Mouse (Mus musculus) embryonic facial prominence, embryonic 10.5 days (tissue): ENCODE measurements around the gene Srrm3. TPM values are rescaled to one million over a fixed set of nuclear protein-coding genes. Genes with fewer than 3 reads are reported as not detected.

Source experiments
- DNase-seq: peaks from one replicate; pipeline ENCODE4 v3.0.0-alpha.2; 2017; ENCODE audit warnings: low spot score
- H3K27ac ChIP-seq: fragments of 300-500 bp; sonication (generic); replicated peaks from 2 replicates; pipeline ENCODE4 v1.5.1; 2016; ENCODE audit warnings: mild to moderate bottlenecking
- H3K27me3 ChIP-seq: fragments of 300-500 bp; sonication (generic); replicated peaks from 2 replicates; pipeline ENCODE4 v1.6.1; 2016; ENCODE audit warnings: low read depth, mild to moderate bottlenecking; ENCODE audit not compliant: poor library complexity, severe bottlenecking
- H3K36me3 ChIP-seq: fragments of 300-500 bp; sonication (generic); replicated peaks from 2 replicates; pipeline ENCODE4 v1.6.1; 2016; ENCODE audit warnings: mild to moderate bottlenecking, moderate library complexity
- H3K4me1 ChIP-seq: fragments of 300-500 bp; sonication (generic); 2 replicates; pipeline ENCODE4 v1.6.1; 2016
- H3K4me3 ChIP-seq: fragments of 300-500 bp; sonication (generic); 2 replicates; pipeline ENCODE4 v1.5.1; 2016; ENCODE audit warnings: mild to moderate bottlenecking, moderate library complexity
- H3K9me3 ChIP-seq: fragments of 300-500 bp; sonication (generic); 2 replicates; pipeline ENCODE4 v1.6.1; 2016; ENCODE audit warnings: mild to moderate bottlenecking
- WGBS: fragments of 180-500 bp; shearing (Covaris S2); methylation state at CpG from one replicate; pipeline ENCODE4 v1.1.7; 2016; 5-methylcytosine and 5-hydroxymethylcytosine counted together
- polyA plus RNA-seq: library from polyadenylated mRNA; unstranded; fragments of >200 nt; fragmentation: Nextera tagmentation; extraction: Ambion mirVana; gene quantifications from 2 replicates; pipeline ENCODE4 v1.2.1, GENCODE M21; 2016

Gene Srrm3
- polyA plus RNA-seq, 1 experiment from 2014 or later = 5.3 TPM

DNA sequence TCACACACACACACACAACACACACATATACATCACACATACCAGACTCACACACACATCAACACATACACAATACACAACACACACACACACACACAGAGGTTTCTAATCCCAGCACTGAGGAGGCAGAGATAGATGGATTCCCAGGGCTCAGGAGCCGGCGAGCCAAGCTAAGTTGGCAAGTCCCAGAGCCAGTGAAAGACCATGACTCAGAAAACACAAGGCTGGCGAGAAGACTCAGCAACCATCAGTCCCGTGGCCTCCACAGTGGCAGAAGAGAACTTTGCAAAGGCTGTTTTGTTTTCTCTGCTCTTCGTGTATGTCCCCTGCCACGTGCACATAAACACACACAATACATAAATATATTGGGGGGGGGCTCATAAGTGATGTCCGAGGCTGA is 47.0 kb downstream of the Srrm3 start:
- Histone ChIP-seq H3K4me1 (peaks cover 42% of the 10 kb centered on the region), H3K27ac (no peak overlapping the region), H3K9me3 (no peaks in the 10 kb centered on the region), H3K27me3 (peaks cover 100% of the 10 kb centered on the region), H3K36me3 (no peaks in the 10 kb centered on the region), H3K4me3 (no peak overlapping the region)
- no peak for DNase-seq
- WGBS = 67% methylated on average over 7 of the region's 7 CpGs

DNA sequence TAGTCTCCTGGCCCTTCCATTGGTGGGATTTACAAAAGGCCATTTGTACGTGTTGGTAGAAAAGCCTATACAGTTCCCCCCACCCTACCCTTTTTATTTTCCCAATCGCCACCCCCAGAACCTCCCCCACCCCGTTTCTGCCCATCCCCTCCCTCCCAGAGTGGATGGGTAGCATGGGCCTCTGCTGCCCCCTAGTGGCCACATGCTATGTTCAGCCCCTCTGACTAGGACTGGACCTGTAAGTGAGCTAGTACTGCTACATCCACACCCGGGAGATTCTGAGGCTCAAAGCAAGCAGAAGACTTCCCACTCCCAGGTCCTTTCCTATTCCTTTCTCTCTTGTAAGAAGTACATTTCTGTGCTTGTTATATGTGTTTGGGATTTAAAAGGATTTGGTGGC is 48.5 kb downstream of the Srrm3 start:
- H3K4me1 ChIP-seq = peaks cover 39% of the 10 kb centered on the region
- peaks cover 100% of the 10 kb centered on the region for H3K27me3 ChIP-seq
- WGBS = 2% methylated on average over 4 of the region's 4 CpGs
- peak; percentile 85 for DNase-seq
- no peak overlapping the region for H3K27ac ChIP-seq
- no peaks in the 10 kb centered on the region for H3K9me3 ChIP-seq
- no peak overlapping the region for H3K4me3 ChIP-seq
- H3K36me3 ChIP-seq = no peaks in the 10 kb centered on the region

DNA sequence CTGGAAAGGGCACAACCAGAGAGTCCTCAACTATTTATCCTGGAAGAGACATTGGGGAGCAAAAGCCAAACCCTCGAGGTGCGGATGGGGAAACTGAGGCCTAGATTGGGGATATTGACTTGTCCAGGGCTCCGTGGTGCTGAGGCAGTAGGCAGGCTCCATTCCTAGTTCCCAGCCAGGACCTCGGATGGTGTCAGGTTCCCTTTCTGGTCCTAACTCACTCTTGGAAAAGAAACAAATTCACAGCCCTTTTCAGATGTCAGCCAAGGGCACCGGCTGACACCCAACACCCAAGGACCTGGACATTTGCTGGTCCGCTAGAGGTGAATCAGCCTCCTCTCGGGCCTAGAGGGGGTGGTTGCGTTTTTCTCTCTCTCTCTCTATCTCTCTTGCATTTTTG is 60.0 kb downstream of the Srrm3 start:
- Histone ChIP-seq H3K4me3 (no peak overlapping the region), H3K36me3 (no peaks in the 10 kb centered on the region), H3K4me1 (peaks cover 18% of the 10 kb centered on the region), H3K9me3 (no peaks in the 10 kb centered on the region), H3K27me3 (peaks cover 98% of the 10 kb centered on the region), H3K27ac (no peak overlapping the region)
- 33% methylated on average over 8 of the region's 8 CpGs for WGBS
- no peak for DNase-seq

DNA sequence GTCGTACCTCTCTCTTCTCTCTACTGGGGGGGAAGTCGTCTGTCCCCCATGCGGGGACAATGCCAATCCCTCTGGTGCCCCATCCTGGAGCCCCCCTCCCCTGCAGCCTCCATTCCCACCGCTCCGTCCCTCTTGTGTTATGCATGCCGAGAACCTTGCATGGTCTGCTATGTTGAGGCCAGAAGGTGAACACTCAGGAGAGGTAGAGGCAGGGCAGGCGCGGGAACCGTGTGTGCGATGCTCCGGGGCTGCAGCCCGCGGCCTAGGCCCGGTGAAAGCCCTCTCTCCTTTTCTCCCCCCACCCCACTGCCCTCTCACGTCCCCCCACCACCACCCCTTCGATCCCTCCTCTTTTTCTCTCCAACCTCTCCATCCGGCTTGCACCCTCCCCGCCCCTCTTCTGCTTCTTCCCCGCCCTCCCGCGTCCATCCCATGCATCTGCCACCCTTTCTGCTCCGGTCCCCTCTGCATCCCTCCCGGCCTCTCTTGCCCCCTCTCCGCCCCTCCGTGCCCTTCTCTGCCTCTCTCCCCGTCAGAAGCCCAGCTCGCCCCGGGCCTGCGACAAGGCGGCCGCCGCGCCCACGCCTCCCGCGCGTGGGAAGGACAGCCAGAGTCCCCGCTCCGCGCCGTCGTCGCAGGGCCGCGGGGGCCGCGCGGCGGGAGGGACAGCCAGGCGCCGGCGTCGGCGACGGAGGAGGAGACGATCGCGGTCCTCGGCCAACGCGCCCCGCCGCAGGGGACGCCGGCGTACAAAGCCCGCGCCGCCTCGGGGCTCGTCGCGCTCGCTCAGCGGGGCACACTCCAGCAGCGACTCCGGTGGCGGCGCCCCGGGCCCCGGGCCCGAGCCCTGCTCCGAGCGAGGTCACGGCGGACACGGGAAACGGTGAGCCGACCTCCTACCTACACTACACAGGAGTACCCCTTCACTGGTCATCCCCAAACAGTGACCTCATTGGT is 61.2 kb downstream of the Srrm3 start:
- H3K27me3 ChIP-seq = peaks cover 98% of the 10 kb centered on the region
- no peaks in the 10 kb centered on the region for H3K9me3 ChIP-seq
- peak overlapping the region; percentile 42; the same call in 1 of the 2 replicates for H3K27ac ChIP-seq
- H3K4me1 ChIP-seq = peaks cover 20% of the 10 kb centered on the region
- H3K4me3 ChIP-seq = peak overlapping the region; percentile 61
- H3K36me3 ChIP-seq = no peaks in the 10 kb centered on the region
- DNase-seq = peak; percentile 54
- under 1% methylated on average over 89 of the region's 89 CpGs for WGBS

DNA sequence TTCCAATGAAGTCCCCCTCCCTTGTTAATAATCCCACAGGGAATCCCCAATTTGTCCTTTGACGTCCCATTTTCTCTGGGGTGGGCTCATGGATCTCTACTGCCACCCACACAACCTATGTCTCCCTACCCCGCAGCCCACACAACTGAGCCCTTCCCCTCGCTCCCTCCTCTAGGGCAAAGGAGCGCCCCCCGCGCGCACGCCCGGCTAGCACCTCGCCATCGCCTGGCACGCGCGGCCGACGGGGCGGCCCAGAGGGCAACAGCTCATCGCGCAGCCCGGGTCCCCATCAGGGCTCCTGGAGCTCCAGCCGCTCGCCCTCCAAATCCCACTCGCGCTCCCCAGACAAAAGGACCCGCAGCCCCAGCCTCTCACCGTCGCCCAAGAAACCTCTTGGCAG is 62.0 kb downstream of the Srrm3 start:
- whole genome bisulfite sequencing = 2% methylated on average over 27 of the region's 27 CpGs
- no peaks in the 10 kb centered on the region for H3K36me3 ChIP-seq
- peaks cover 98% of the 10 kb centered on the region for H3K27me3 ChIP-seq
- H3K4me1 ChIP-seq = peaks cover 27% of the 10 kb centered on the region
- peak overlapping the region; percentile 61 for H3K4me3 ChIP-seq
- no peaks in the 10 kb centered on the region for H3K9me3 ChIP-seq
- DNase-seq = no peak
- no peak overlapping the region for H3K27ac ChIP-seq

DNA sequence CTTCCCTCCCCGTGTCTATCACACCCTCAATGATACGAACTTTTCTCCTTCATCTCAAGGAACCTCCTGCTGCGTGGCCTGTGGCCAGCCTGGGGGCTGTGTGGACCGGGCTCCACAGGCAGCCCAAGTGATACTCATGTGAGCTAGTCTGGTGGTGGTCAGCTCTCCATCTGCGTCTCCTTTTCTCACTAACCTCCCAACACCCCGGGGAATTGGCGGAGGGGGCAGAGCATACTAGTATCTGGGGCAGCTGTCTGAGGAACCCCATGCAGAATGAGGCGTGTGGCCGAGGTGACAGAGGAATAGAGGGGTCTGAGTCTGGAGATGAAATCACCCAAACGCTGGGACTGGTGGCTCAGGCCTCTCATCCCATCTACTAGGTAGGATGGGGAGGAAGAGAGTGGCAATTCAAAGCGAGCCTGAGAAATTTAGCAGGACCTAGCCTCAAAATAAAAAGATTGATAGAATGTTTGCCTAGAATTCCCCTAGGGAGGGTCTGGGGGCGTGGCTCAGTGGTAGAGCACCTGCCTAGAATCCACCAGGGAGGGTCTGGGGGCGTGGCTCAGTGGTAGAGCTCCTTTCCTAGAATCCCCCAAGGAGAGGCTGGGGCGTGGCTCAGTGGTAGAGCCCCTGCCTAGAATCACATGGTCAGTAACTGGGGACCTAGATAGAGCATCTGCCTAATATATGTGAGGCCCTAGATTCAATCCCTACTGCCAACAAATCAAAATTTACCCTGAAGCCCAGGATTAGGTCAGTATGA is 63.2 kb downstream of the Srrm3 start:
- Histone ChIP-seq H3K27me3 (peaks cover 98% of the 10 kb centered on the region), H3K36me3 (no peaks in the 10 kb centered on the region), H3K9me3 (no peaks in the 10 kb centered on the region), H3K4me3 (no peak overlapping the region), H3K27ac (no peak overlapping the region), H3K4me1 (peaks cover 27% of the 10 kb centered on the region)
- 62% methylated on average over 14 of the region's 14 CpGs for WGBS
- no peak for DNase-seq

DNA sequence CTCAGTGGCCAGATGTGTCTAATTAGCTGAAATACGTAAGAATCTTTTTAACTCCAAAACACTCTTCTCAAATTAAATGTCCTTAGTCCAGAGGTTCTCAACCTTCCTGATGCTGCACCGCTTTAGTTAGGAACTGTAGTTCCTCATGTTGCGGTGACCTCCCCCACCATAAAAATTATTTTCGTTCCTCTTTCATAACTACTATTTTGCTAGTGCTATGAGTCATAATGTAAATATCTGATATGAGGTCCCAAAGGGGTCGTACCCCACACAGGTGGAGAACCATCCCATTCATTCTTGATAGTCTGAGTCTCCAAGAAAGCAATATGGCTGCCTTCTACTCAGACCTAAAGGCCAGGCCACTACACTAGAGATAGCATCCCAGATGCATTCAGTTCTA is 63.8 kb downstream of the Srrm3 start:
- Histone ChIP-seq H3K4me1 (peaks cover 27% of the 10 kb centered on the region), H3K27ac (no peak overlapping the region), H3K4me3 (no peak overlapping the region), H3K27me3 (peaks cover 97% of the 10 kb centered on the region), H3K9me3 (no peaks in the 10 kb centered on the region), H3K36me3 (no peaks in the 10 kb centered on the region)
- no peak for DNase-seq
- WGBS = 83% methylated on average over 5 of the region's 5 CpGs

DNA sequence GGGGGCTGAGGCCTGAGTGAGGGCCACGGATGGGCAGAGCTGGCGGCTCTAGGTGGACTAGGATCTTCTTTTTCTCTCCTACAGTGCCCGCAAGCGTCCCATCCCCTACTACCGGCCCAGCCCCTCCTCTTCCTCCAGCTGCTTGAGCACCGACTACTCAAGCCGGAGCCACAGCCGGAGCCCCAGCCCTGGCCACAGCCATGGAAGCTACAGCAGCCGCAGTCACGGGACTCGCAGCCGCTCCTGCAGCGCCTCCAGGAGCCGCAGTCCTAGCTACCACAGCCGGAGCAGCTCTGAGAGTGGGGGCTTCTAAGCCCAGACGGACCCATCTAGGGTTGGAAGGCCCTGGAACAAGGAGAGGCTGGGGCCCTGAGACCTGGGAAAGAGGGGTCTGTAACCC is 66.3 kb downstream of the Srrm3 start:
- 0 out of 2 replicates have a peak overlapping the region, but pooled peaks have one; percentile 1 for H3K27ac ChIP-seq
- no peaks in the 10 kb centered on the region for H3K9me3 ChIP-seq
- peak; percentile 54 for DNase-seq
- H3K4me3 ChIP-seq = peak overlapping the region; percentile 26; the same call in 1 of the 2 replicates
- peaks cover 74% of the 10 kb centered on the region for H3K27me3 ChIP-seq
- WGBS = 10% methylated on average over 16 of the region's 16 CpGs
- H3K36me3 ChIP-seq = no peaks in the 10 kb centered on the region
- H3K4me1 ChIP-seq = peaks cover 28% of the 10 kb centered on the region

DNA sequence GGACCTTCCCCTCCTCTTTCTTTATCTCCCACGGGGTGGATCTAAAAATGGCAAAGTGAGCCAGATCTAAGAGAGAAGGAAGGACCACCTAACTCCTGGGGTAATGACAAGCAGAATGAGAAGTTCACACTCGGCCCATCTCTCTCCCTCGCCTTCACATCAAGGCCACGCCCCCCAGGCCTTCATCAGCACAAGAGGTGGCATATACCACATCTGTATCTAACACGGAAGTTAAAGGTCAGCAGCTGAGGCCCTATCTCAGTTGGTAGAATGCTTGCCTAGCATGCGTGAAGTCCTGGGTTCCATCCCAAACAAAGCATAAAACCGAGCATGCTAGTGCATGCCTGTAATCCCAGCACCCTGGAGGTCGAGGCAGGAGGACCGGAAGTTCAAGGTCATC is 67.1 kb downstream of the Srrm3 start:
- no peak overlapping the region for H3K4me3 ChIP-seq
- H3K36me3 ChIP-seq = no peaks in the 10 kb centered on the region
- H3K27me3 ChIP-seq = peaks cover 66% of the 10 kb centered on the region
- H3K27ac ChIP-seq = no peak overlapping the region
- no peaks in the 10 kb centered on the region for H3K9me3 ChIP-seq
- DNase-seq = no peak
- 64% methylated on average over 9 of the region's 9 CpGs for WGBS
- H3K4me1 ChIP-seq = peaks cover 23% of the 10 kb centered on the region

DNA sequence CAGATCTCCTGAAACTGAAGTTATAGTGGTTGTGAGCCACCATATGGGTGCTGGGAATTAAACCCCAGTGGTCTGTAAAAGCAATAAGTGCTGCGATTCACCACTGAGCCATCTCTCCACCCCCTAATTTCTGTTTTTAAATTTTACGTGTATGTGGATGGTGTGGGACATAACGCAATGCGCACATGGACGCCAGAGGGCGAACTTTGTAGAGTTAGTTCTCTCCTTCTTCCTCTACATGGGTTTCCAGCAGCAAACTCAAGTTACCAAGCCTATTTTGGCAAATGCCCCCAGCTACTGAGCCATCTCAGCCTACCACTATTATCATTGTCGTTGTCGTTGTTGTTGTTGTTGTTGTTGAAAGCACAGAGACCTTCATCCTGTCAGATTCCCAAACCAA is 70.5 kb downstream of the Srrm3 start:
- DNase-seq = peak; percentile 64
- 28% methylated on average over 8 of the region's 8 CpGs for WGBS

DNA sequence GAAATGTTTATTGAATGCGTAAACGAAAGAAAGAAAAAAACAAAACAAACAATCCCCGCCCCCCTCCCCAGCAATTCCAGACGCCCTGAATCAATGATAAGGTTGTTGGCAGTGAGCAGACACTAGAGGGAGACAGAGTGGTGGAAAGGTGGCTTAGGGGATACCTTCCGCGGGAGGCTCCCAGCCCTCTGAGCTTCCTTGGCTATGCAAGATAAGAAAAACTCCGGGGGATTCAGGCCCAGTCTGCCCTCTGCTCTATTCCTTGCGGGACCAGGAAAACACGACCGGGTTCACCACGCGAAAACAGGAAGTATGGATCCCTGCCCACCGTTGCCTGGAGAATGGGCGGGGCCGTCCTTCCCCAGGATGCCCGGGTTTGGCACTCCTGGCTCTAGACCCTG is 71.1 kb downstream of the Srrm3 start:
- Histone ChIP-seq H3K27me3 (peaks cover 36% of the 10 kb centered on the region), H3K4me1 (peaks cover 18% of the 10 kb centered on the region), H3K4me3 (peak overlapping the region; percentile 51), H3K9me3 (no peaks in the 10 kb centered on the region), H3K36me3 (no peaks in the 10 kb centered on the region), H3K27ac (peak overlapping the region; percentile 44; the same call in 1 of the 2 replicates)
- under 1% methylated on average over 16 of the region's 16 CpGs for WGBS
- peak; percentile 69 for DNase-seq

More for the DNA sequence above, 70.5 kb downstream of the Srrm3 start:
- Histone ChIP-seq H3K36me3 (no peaks in the 10 kb centered on the region), H3K4me1 (peaks cover 19% of the 10 kb centered on the region), H3K9me3 (no peaks in the 10 kb centered on the region), H3K27me3 (peaks cover 40% of the 10 kb centered on the region), H3K27ac (no peak overlapping the region), H3K4me3 (peak overlapping the region; percentile 51)

DNA sequence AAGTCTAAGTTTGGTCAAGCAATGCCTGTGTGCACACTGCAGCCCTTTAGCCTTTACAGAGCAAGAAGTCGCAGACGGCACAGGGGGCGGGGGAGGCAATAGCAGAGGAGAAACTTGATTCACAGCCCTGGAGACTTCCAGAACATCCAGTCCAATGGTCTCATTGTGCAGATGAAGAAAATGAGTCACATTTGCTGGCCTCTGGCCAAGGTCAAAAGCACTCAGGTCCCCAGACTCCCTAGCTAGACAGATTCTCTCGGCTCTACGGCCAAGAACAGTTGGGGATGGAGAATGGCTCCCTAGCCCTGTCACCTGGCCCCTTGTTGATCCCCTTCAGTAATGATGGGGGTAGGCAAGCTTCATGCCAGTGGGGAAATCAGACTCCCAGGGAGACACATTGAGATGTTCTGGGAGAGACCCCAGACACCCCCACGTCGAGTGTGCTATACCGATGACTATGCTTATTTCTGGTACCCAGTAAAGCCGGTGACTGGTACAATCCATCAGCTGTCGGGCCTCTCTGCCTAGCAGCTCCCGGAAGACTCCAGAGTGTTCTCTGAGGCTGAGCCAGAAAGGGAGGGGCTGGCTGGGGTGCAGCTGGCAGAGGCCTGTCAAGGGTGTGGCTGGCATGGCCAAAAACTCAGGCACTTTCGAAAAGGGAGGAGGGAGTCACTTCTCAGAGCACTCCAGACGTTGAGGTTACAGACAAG is 72.9 kb downstream of the Srrm3 start:
- Histone ChIP-seq H3K4me3 (no peak overlapping the region), H3K27ac (no peak overlapping the region), H3K36me3 (no peaks in the 10 kb centered on the region), H3K9me3 (no peaks in the 10 kb centered on the region), H3K27me3 (peaks cover 24% of the 10 kb centered on the region), H3K4me1 (peaks cover 10% of the 10 kb centered on the region)
- WGBS = 71% methylated on average over 13 of the region's 13 CpGs
- DNase-seq = no peak
